Mouse (Mus musculus) liver, adult 10 weeks (tissue): Measurements from ENCODE around the gene Gm3685. TPM values are rescaled to one million over a fixed set of nuclear protein-coding genes. Genes with fewer than 3 reads are reported as not detected.

Source experiments
- polyA plus RNA-seq: library from polyadenylated mRNA; stranded (reverse); fragments of 350-450 nt; fragmentation: Illumina TruSeq; extraction: RNeasy Lipid Tissue Mini Kit (QIAGEN cat#74804); gene quantifications from one replicate; pipeline ENCODE4 v1.2.3, GENCODE M21; 2014; ENCODE audit warnings: low read depth, low replicate concordance

Gene Gm3685
- not detected for polyA plus RNA-seq

GRCm38 (mm10) chr14:7044870-7045269, at the start of gene Gm3685:
Gm3685 (minus strand) TSS chr14:7044970.

GRCm38 (mm10) chr14:7026781-7027749, 17.7 kb downstream of the Gm3685 start, which contains the start of gene Gm10406:
Gm10406 (minus strand) TSS chr14:7027449.

Other genes starting within 250 kb of the Gm3685 start
- not detected for gene Gm3642, start 204.7 kb downstream of the Gm3685 start, polyA plus RNA-seq
- not detected for gene Gm3667, start 155.0 kb downstream of the Gm3685 start, polyA plus RNA-seq
- not detected for gene Gm6356, start 71.2 kb downstream of the Gm3685 start, polyA plus RNA-seq
- not detected for gene Gm10406, start 17.5 kb downstream of the Gm3685 start, polyA plus RNA-seq
- not detected for gene Gm3696, start 55.7 kb upstream of the Gm3685 start, polyA plus RNA-seq
- gene Gm6676, start 80.4 kb upstream of the Gm3685 start, polyA plus RNA-seq = not detected
- not detected for gene Gm3512, start 129.6 kb upstream of the Gm3685 start, polyA plus RNA-seq
- not detected for gene Gm16434, start 149.6 kb upstream of the Gm3685 start, polyA plus RNA-seq
- not detected for gene Gm3727, start 219.7 kb upstream of the Gm3685 start, polyA plus RNA-seq